Mouse (Mus musculus) forebrain, embryonic 15.5 days (tissue): ENCODE results near the gene Ankrd33b. TPM values are rescaled to one million over a fixed set of nuclear protein-coding genes. Genes with fewer than 3 reads are reported as not detected.

Experiments
- ATAC-seq: fragments of 200-750 bp; cut with Nextera tagmentation; replicated peaks from 2 replicates; pipeline ENCODE4 v1.8.0; 2017; ENCODE audit warnings: mild to moderate bottlenecking, moderate TSS enrichment, moderate library complexity
- H3K27ac ChIP-seq: fragments of 300-500 bp; sonication (generic); replicated peaks from 2 replicates; pipeline ENCODE4 v1.5.1; 2015; ENCODE audit warnings: mild to moderate bottlenecking, inconsistent platforms
- H3K27me3 ChIP-seq: fragments of 300-500 bp; sonication (generic); 2 replicates; pipeline ENCODE4 v1.6.1; 2015; ENCODE audit warnings: inconsistent platforms
- H3K36me3 ChIP-seq: fragments of 300-500 bp; sonication (generic); 2 replicates; pipeline ENCODE4 v1.6.1; 2015; ENCODE audit warnings: mild to moderate bottlenecking, inconsistent platforms
- H3K4me1 ChIP-seq: fragments of 300-500 bp; sonication (generic); 2 replicates; pipeline ENCODE4 v1.6.1; 2015; ENCODE audit warnings: inconsistent platforms
- H3K4me2 ChIP-seq: fragments of 300-500 bp; sonication (generic); replicated peaks from 2 replicates; pipeline ENCODE4 v1.6.1; 2015; ENCODE audit warnings: mild to moderate bottlenecking, inconsistent platforms
- H3K4me3 ChIP-seq: fragments of 300-500 bp; sonication (generic); 2 replicates; pipeline ENCODE4 v1.5.1; 2015; ENCODE audit warnings: mild to moderate bottlenecking, inconsistent platforms
- H3K9ac ChIP-seq: fragments of 300-500 bp; sonication (generic); replicated peaks from 2 replicates; pipeline ENCODE4 v1.6.1; 2015; ENCODE audit warnings: mild to moderate bottlenecking, inconsistent platforms
- H3K9me3 ChIP-seq: fragments of 300-500 bp; sonication (generic); 2 replicates; pipeline ENCODE4 v1.6.1; 2016; ENCODE audit warnings: inconsistent platforms
- WGBS: fragments of 180-500 bp; shearing (Covaris S2); methylation state at CpG from one replicate; pipeline ENCODE4 v1.1.7; 2015; ENCODE audit warnings: mixed read lengths; 5-methylcytosine and 5-hydroxymethylcytosine counted together
- polyA plus RNA-seq: library from polyadenylated mRNA; unstranded; fragments of >200 nt; fragmentation: Nextera tagmentation; extraction: Ambion mirVana; gene quantifications from 2 replicates; pipeline ENCODE4 v1.2.1, GENCODE M21; 2015

Ankrd33b gene
- polyA plus RNA-seq, 1 experiment from 2014 or later: 0.60 TPM

DNA sequence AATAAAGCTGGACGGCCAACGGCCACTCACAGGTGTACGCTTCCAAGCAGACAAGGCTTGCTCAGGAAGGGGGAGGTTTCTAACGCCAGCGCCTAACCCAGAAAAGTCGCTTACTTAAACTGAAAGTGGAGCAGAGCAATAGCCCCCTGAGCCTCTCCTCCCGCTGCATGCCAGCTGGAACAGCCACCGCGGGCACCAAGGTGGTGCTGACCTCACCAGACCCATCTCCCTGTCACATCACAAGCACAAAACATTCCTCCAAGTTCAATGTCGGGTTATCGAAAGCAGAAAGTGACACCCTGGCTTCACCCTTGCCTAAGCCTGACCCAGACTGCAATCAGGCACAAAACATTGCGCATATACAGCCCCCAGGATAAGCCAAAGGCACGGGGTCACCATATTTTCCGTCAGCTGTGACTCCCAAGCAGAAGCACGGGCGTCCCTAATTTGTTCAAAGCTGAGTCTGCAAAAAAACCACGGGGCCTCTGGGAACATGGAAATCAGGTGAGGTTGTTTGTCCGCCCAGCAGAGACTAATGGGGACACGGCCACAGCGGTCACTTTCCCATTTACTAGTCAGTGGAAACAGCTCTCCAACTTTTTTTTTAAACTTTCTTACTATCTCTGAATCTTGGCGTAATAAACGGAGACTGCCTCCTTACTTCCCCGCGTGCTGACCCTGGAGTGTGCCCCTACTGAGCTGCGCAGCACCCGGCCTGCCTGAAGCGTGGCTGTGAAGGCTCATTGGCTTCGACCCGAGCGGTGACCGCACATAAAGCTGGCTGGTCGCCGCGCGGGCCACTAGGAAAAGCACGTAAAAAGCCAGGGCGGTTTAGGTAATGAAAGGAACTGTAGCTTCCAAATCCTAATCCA, 1.6 kb downstream of the Ankrd33b start:
- 3% methylated on average over 37 of the region's 37 CpGs for WGBS
- H3K27ac ChIP-seq: no peak overlapping the region
- peaks cover 28% of the 10 kb centered on the region for H3K4me1 ChIP-seq
- H3K9ac ChIP-seq: no peak overlapping the region
- no peaks in the 10 kb centered on the region for H3K9me3 ChIP-seq
- peak overlapping the region; percentile 99 for H3K4me2 ChIP-seq
- no peaks in the 10 kb centered on the region for H3K36me3 ChIP-seq
- peaks cover 45% of the 10 kb centered on the region for H3K27me3 ChIP-seq
- H3K4me3 ChIP-seq: peak overlapping the region; percentile 59
- no peak for ATAC-seq

DNA sequence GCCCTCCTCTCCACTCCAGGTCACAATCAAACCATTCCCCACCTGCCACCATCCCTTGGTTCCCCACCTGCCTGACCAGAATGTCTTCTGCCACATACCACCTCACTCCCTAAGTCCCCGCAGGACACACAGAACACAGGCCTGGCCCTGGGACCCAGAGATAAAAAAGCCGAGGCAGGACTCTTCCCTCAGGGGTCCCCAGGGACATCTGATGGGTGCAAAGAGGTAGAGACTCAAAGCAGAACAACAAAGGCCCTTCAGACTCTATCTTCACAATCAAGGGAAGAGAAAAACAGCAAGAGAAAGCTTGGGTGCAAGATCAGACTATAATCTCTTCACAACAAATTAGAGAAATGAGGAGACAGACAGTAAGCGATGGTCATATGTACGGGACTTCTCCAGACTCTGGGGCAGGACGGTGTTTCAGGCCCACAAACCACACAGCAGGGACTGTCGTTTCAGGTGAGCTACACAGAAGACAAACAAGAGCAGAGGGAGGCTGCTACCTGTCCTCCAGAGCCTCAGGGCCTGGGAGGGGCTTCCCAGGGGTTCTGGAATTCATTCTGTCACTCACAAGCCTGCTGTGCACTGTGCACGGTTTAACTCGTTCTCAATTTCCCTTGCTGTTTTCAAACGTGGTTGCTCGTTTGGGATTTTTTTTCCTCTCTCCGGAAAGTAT, 2.3 kb downstream of the Ankrd33b start:
- peaks cover 45% of the 10 kb centered on the region for H3K27me3 ChIP-seq
- no peak overlapping the region for H3K9ac ChIP-seq

DNA sequence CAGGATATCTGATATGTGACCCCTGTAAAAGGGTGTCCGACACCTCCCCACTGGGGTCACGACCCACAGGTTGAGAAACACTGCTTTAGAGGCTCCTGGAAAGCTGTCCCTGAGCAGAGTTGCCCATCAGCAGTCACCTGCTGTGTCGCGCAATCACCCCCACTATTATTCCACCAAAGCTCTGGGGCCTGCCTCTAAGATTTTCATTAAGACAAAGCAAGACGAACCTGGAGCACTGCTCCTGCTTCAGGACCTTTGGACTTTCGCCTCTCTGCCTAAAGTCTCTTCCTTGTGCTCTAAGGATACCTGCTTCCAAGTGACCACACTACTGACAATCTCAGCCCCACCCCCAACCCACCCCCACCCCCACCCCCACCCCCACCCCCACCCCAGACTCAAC, 3.1 kb downstream of the Ankrd33b start:
- Histone ChIP-seq H3K27me3 (peaks cover 41% of the 10 kb centered on the region), H3K9me3 (no peaks in the 10 kb centered on the region), H3K9ac (no peak overlapping the region), H3K4me1 (peaks cover 28% of the 10 kb centered on the region), H3K4me3 (no peak overlapping the region), H3K4me2 (no peak overlapping the region), H3K36me3 (no peaks in the 10 kb centered on the region), H3K27ac (no peak overlapping the region)
- 59% methylated on average over 6 of the region's 6 CpGs for WGBS
- no peak for ATAC-seq

More for the DNA sequence above, 2.3 kb downstream of the Ankrd33b start:
- Histone ChIP-seq H3K4me1 (peaks cover 28% of the 10 kb centered on the region), H3K27ac (no peak overlapping the region), H3K4me3 (peak overlapping the region; percentile 59), H3K9me3 (no peaks in the 10 kb centered on the region), H3K36me3 (no peaks in the 10 kb centered on the region), H3K4me2 (peak overlapping the region; percentile 99)
- ATAC-seq: no peak
- 19% methylated on average over 11 of the region's 11 CpGs for WGBS

DNA sequence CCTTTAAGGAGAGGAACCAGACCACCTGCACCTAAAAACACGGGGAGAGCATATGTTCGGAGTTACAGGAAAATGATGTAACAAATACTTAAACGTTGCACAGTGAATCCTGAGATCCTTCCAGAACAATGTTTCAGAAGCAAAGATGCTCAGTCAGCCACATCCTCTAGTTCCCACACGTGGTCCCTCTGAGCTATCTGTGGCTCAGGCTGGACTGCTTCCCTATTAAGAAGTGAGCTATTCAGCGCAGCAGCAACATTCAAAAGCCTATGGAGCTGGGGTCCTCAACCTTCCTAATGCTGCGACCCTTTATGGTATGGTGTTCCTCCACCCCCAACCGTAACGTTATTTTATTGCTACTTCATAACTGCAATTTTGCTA, 3.6 kb downstream of the Ankrd33b start:
- Histone ChIP-seq H3K4me1 (peaks cover 28% of the 10 kb centered on the region), H3K27ac (no peak overlapping the region), H3K9me3 (no peaks in the 10 kb centered on the region), H3K9ac (no peak overlapping the region), H3K4me3 (no peak overlapping the region), H3K4me2 (no peak overlapping the region), H3K27me3 (peaks cover 37% of the 10 kb centered on the region), H3K36me3 (no peaks in the 10 kb centered on the region)
- ATAC-seq: no peak
- WGBS: 63% methylated on average over 8 of the region's 8 CpGs

DNA sequence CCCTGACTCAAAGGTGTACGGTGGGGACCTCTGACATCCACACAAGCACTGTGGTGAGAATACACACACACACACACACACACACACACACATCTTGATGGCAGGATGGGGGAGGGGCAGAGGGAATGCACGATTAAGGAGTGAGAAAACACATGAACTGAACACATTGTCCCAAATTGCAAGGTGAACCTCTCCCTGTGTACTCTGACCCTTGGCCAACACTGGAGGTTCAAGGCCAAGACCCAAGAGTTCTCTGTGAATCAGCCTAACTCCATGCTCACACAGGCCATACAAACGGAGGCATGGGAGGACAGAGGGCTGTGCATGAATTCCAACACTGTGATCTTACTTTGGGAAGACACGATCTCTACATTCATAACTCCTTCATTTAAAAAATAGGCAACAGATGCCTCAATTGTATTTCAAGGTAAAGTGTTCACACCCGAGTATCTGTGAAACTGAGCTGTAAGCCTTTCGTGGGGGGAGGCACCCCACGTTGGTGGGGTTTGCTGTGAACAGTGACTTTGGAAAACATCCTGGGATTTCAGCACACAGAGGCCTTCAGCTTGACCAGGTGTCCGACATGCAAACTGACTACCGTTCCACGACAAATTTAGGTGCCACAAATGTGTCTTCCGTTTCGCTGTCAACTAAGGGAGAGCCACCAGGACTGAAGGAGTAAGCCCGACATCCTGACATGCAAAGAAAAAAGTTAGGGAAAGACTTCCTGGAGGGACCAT, 4.1 kb downstream of the Ankrd33b start:
- H3K27me3 ChIP-seq: peaks cover 31% of the 10 kb centered on the region
- no peaks in the 10 kb centered on the region for H3K9me3 ChIP-seq
- H3K27ac ChIP-seq: no peak overlapping the region
- no peaks in the 10 kb centered on the region for H3K36me3 ChIP-seq
- H3K4me1 ChIP-seq: peaks cover 28% of the 10 kb centered on the region
- H3K4me3 ChIP-seq: no peak overlapping the region
- WGBS: 82% methylated on average over 13 of the region's 13 CpGs
- no peak for ATAC-seq
- no peak overlapping the region for H3K4me2 ChIP-seq
- H3K9ac ChIP-seq: no peak overlapping the region

DNA sequence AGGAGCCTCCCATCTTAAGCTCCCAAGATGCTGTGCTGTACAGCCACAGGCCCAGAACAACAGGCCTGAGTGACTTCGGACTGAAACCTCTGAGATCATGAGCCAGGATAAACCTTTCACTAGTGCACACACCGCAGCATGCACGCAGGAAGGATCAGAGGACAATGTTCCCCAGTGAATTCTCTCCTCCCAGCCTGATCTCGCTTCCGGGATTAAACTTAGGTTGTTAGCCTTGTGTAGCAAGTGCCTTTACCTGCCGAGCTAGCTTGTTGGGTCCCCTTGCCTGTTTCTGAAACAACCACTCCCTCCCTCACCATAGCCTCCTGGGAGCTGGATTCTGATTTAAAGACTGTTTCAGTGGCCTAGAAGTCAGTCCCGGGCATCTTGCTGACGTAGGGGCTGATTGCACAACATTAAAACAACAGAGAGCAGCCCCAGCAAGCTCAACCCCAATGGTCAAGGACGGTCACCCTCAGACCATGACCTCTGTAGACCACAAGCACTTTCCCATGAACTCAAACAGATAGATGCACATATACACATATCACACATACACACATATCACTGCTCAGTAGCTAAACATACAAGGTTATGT, 6.2 kb downstream of the Ankrd33b start:
- ATAC-seq: no peak
- Histone ChIP-seq H3K36me3 (no peaks in the 10 kb centered on the region), H3K9me3 (no peaks in the 10 kb centered on the region), H3K4me1 (peaks cover 10% of the 10 kb centered on the region), H3K27me3 (peaks cover 16% of the 10 kb centered on the region), H3K4me3 (no peak overlapping the region), H3K27ac (no peak overlapping the region), H3K9ac (no peak overlapping the region), H3K4me2 (no peak overlapping the region)
- 86% methylated on average over 9 of the region's 9 CpGs for WGBS

DNA sequence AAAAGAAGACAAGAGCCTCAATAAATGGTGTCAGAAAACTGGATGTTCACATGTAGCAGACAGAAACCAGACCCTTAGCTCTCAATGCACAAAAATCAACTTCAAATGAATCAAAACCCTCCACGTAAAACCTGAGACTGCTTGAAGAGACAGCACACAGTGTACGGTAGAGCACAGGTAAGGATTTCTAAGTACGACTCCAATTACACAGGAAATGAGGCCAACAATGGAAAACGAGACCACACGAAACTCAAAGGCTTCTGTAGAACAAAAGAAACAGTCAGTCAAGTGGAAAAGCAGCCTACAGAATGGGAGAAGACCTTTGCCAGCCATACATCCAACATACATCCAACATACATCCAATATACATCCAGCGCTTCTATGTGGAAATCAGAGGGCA, 6.9 kb downstream of the Ankrd33b start:
- H3K4me2 ChIP-seq: no peak overlapping the region
- H3K27me3 ChIP-seq: peaks cover 9% of the 10 kb centered on the region
- H3K9ac ChIP-seq: no peak overlapping the region
- peaks cover 2% of the 10 kb centered on the region for H3K4me1 ChIP-seq
- ATAC-seq: no peak
- WGBS: 67% methylated on average over 6 of the region's 6 CpGs
- no peak overlapping the region for H3K4me3 ChIP-seq
- H3K36me3 ChIP-seq: no peaks in the 10 kb centered on the region
- H3K27ac ChIP-seq: no peak overlapping the region
- H3K9me3 ChIP-seq: no peaks in the 10 kb centered on the region

DNA sequence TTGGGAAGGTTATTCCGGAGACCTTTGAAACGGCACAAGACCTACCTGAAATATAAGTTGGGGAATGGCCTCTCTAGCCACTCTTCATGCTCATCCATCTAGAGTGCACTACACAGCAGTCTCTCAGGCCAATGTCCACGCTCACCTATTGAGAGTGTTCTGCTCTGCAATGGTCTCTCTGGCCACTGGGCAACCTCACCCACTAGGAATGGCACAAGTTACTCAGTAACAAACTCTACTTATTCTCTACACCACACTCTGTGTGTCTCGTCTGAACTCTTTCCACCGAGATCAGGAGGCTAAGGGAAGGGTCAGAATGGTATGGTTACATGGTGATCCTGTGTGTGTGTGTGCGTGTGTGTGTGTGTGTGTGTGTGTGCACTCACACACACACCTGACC, 7.7 kb downstream of the Ankrd33b start:
- H3K36me3 ChIP-seq: no peaks in the 10 kb centered on the region
- peaks cover under 1% of the 10 kb centered on the region for H3K27me3 ChIP-seq
- no peak overlapping the region for H3K9ac ChIP-seq
- WGBS: 90% methylated on average over 6 of the region's 6 CpGs
- H3K4me1 ChIP-seq: no peaks in the 10 kb centered on the region
- no peak overlapping the region for H3K4me3 ChIP-seq
- ATAC-seq: no peak
- H3K27ac ChIP-seq: no peak overlapping the region
- no peak overlapping the region for H3K4me2 ChIP-seq
- H3K9me3 ChIP-seq: no peaks in the 10 kb centered on the region

DNA sequence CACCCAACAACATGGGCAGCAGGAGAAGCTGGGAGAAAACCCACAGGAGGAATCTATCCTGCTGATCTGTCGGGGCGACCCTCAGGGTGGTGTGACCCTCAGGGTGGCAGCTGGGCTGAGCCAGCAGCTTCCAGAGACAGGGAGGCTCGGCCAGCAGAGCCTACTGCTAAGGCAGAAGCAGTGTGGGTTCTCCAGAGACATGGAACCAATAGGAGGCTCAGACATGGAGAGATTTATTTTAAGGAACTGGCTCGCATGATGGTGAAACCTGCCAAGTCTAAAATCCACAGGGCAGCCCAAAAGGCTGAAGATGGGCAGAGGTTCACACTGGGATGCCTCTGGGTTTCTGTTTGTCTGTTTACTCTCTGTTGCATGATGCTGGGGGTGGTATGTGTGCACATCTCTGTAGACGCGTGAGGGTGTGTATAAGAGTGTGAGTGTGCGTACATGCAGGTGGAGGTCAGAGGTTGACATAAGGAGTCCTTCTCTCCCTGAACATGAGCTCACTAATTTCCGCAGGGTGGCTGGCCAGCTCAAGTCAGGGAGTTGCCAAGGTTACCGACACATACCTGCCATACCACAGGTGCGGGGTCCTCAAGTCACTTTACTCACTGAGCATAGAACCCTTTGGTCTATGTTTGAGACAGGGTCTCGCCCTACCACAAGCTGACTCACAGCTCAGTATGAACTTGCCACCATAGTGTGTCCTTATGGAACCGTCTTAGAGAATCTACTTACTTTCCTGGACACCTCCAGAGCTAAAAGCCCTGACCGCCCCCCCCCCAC, 14.8 kb downstream of the Ankrd33b start:
- Histone ChIP-seq H3K27ac (no peak overlapping the region), H3K27me3 (no peaks in the 10 kb centered on the region), H3K4me1 (no peaks in the 10 kb centered on the region), H3K9ac (no peak overlapping the region), H3K36me3 (no peaks in the 10 kb centered on the region), H3K9me3 (no peaks in the 10 kb centered on the region), H3K4me3 (no peak overlapping the region), H3K4me2 (no peak overlapping the region)
- 88% methylated on average over 13 of the region's 13 CpGs for WGBS
- ATAC-seq: no peak

DNA sequence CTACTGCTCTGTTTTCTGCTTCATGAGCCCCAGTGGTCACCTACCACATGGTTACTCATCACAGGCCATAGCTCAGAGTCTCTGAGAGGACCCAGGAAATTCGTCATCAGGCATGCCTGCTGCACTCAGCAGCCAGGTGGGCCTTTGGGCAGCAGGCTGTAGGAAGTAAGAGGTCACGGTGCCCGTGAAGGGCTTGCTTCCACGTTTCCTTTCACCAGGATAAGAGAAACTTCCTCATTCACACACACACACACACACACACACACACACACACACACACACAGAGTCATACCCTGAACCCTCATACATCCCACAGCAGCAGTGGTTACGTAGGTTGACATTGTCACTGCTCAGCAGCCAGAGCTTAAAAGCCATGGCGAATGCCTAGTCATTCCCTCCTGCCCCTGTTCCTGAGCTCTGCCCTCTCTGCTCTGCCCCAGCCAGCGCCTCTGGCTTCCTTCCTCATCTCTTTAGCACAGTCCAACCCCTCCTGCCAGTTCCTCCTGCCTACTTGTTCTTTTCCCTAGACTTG, 17.6 kb downstream of the Ankrd33b start:
- no peaks in the 10 kb centered on the region; the same call in 1 of the 2 replicates for H3K4me1 ChIP-seq
- no peak overlapping the region for H3K4me2 ChIP-seq
- H3K27me3 ChIP-seq: no peaks in the 10 kb centered on the region
- H3K4me3 ChIP-seq: no peak overlapping the region
- no peaks in the 10 kb centered on the region for H3K36me3 ChIP-seq
- 85% methylated on average over 7 of the region's 7 CpGs for WGBS
- no peaks in the 10 kb centered on the region for H3K9me3 ChIP-seq
- no peak overlapping the region for H3K9ac ChIP-seq
- H3K27ac ChIP-seq: no peak overlapping the region
- no peak for ATAC-seq

DNA sequence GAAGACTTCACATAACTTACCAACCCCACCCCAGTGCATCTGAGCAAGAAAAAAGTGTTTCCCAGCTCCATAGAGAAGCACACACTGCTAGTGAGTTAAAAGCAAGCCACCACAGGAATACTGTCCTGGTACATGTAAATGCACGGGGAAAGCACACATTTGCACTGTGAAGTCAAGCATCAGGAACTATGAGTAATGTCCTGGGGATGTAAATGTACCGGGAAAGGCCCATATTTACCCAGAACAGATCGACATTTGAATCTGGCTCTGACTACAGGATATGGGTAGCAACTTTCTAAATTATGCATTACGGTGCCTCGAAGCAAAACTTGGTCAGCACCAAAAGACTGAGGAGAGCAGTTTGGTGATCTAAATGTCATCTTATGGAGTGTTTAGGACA, 18.5 kb downstream of the Ankrd33b start:
- no peak overlapping the region for H3K4me3 ChIP-seq
- no peaks in the 10 kb centered on the region for H3K9me3 ChIP-seq
- H3K36me3 ChIP-seq: no peaks in the 10 kb centered on the region
- H3K27me3 ChIP-seq: no peaks in the 10 kb centered on the region
- no peak overlapping the region for H3K9ac ChIP-seq
- H3K4me2 ChIP-seq: no peak overlapping the region
- 90% methylated on average over 5 of the region's 5 CpGs for WGBS
- ATAC-seq: no peak
- no peak overlapping the region for H3K27ac ChIP-seq
- H3K4me1 ChIP-seq: no peaks in the 10 kb centered on the region; the same call in 1 of the 2 replicates
